Mouse (Mus musculus) limb, embryonic 14.5 days (tissue): ENCODE results near the gene Gid4. TPM values are rescaled to one million over a fixed set of nuclear protein-coding genes. Genes with fewer than 3 reads are reported as not detected.

Experiments used
- ATAC-seq: fragments of 200-750 bp; cut with Nextera tagmentation; 2 replicates; pipeline ENCODE4 v1.8.0; 2017; ENCODE audit warnings: low read depth, moderate number of reproducible peaks, moderate TSS enrichment; ENCODE audit not compliant: low FRiP score
- DNase-seq: peaks from one replicate; pipeline ENCODE4 v3.0.0-alpha.2; 2015; ENCODE audit warnings: low spot score
- H3K27ac ChIP-seq: fragments of 300-500 bp; sonication (generic); replicated peaks from 2 replicates; pipeline ENCODE4 v1.5.1; 2014; ENCODE audit warnings: low read depth, mild to moderate bottlenecking, low read length, moderate library complexity, mixed read lengths
- H3K27me3 ChIP-seq: fragments of 300-500 bp; sonication (generic); 2 replicates; pipeline ENCODE4 v1.6.1; 2014; ENCODE audit warnings: low read length, mixed read lengths; ENCODE audit not compliant: control insufficient read depth, insufficient read depth
- H3K36me3 ChIP-seq: fragments of 300-500 bp; sonication (generic); 2 replicates; pipeline ENCODE4 v1.6.1; 2014; ENCODE audit warnings: mild to moderate bottlenecking, low read length, moderate library complexity, mixed read lengths; ENCODE audit not compliant: control insufficient read depth, insufficient read depth
- H3K4me1 ChIP-seq: fragments of 300-500 bp; sonication (generic); 2 replicates; pipeline ENCODE4 v1.6.1; 2014; ENCODE audit warnings: antibody characterized with exemption, low read length, mixed read lengths; ENCODE audit not compliant: control insufficient read depth, insufficient read depth
- H3K4me2 ChIP-seq: fragments of 300-500 bp; sonication (generic); replicated peaks from 2 replicates; pipeline ENCODE4 v1.6.1; 2014; ENCODE audit warnings: low read depth, mild to moderate bottlenecking, low read length, moderate library complexity; ENCODE audit not compliant: severe bottlenecking
- H3K4me3 ChIP-seq: fragments of 300-500 bp; sonication (generic); replicated peaks from 2 replicates; pipeline ENCODE4 v1.5.1; 2014; ENCODE audit warnings: low read length
- H3K9ac ChIP-seq: fragments of 300-500 bp; sonication (generic); 2 replicates; pipeline ENCODE4 v1.6.1; 2014; ENCODE audit warnings: mild to moderate bottlenecking, low read depth, low read length, moderate library complexity; ENCODE audit not compliant: severe bottlenecking
- H3K9me3 ChIP-seq: fragments of 300-500 bp; sonication (generic); 2 replicates; pipeline ENCODE4 v1.6.1; 2016; ENCODE audit warnings: low read length; ENCODE audit not compliant: control insufficient read depth
- POLR2A ChIP-seq: fragments of 200-500 bp; IDR thresholded peaks from 2 replicates; pipeline ENCODE4 v1.8.0; 2012; ENCODE audit warnings: inconsistent platforms, mild to moderate bottlenecking, moderate library complexity, borderline replicate concordance; ENCODE audit not compliant: insufficient read depth, insufficient read length; ENCODE audit errors: extremely low read depth
- WGBS: fragments of 180-500 bp; shearing (Covaris S2); extraction: QIAGEN DNeasy Blood & Tissue Kit; methylation state at CpG from one replicate; pipeline ENCODE4 v1.1.7; 2014; 5-methylcytosine and 5-hydroxymethylcytosine counted together
- polyA plus RNA-seq, 2 experiments: library from polyadenylated mRNA; depleted of rRNA in 1 of 2; stranded (reverse) in 1 of 2; unstranded in 1 of 2; fragments of >200 nt; fragmentation: Nextera tagmentation in 1 of 2; extraction: Ambion mirVana in 1 of 2; gene quantifications; 2 replicates each; pipeline versions ENCODE4 v1.2.1 to v1.2.3; 2012 to 2014

Gid4 gene
- polyA plus RNA-seq, 2 experiments, result 20.5 to 28.5 TPM

- ATAC-seq (no peak), DNase-seq (no peak)
- no peak overlapping the region for H3K4me2 ChIP-seq
- no peak overlapping the region for H3K27ac ChIP-seq
- no peak overlapping the region for H3K4me3 ChIP-seq
- H3K36me3 ChIP-seq, result no peaks in the 10 kb centered on the region
- H3K9me3 ChIP-seq, result no peaks in the 10 kb centered on the region
- peaks cover 2% of the 10 kb centered on the region; the same call in 1 of the 2 replicates for H3K4me1 ChIP-seq
- H3K9ac ChIP-seq, result no peak overlapping the region
- no peaks in the 10 kb centered on the region for H3K27me3 ChIP-seq
- no peak for TF ChIP-seq POLR2A
- WGBS, result 63% methylated on average over 6 of the region's 6 CpGs
Observed at GRCm38 (mm10) chr11:60374481-60374880, 42.5 kb upstream of the Gid4 start.

DNA sequence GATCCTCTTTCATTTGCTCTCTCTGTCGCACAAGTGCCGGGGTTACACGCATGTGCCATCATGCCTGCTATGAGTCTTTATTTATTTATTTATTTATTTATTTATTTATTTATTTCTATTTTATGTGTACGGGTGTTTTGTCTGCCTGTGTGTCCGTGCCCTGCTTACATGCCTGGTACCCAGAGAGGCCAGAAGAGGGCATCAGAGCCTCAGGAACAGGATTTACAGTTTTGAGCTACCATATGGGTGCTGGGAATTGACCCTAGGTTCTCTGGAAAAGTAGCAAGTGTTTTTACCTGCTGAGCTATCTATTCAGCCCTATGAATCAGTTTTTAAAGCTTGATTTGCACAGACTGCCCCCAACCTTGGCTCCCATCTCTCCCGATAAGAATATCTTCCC lies 33.4 kb upstream of the Gid4 start:
- WGBS, result 85% methylated on average over 6 of the region's 6 CpGs
- Histone ChIP-seq H3K36me3 (no peaks in the 10 kb centered on the region), H3K4me1 (peaks cover 5% of the 10 kb centered on the region), H3K27me3 (no peaks in the 10 kb centered on the region), H3K9ac (no peak overlapping the region), H3K4me2 (no peak overlapping the region), H3K27ac (no peak overlapping the region), H3K4me3 (no peak overlapping the region), H3K9me3 (no peaks in the 10 kb centered on the region)
- TF ChIP-seq POLR2A, result no peak
- no peak for ATAC-seq
- DNase-seq, result no peak

GRCm38 (mm10) chr11:60384762-60385421 lies 32.1 kb upstream of the Gid4 start:
- Histone ChIP-seq H3K9me3 (no peaks in the 10 kb centered on the region), H3K4me3 (no peak overlapping the region), H3K27ac (no peak overlapping the region), H3K36me3 (no peaks in the 10 kb centered on the region), H3K27me3 (no peaks in the 10 kb centered on the region), H3K4me1 (peaks cover 5% of the 10 kb centered on the region), H3K4me2 (peak overlapping the region; percentile 14; the same call in 1 of the 2 replicates), H3K9ac (no peak overlapping the region)
- TF ChIP-seq POLR2A, result no peak
- DNase-seq (no peak), ATAC-seq (no peak)
- 7% methylated on average over 16 of the region's 16 CpGs for WGBS

GRCm38 (mm10) chr11:60385946-60386345 lies 31.0 kb upstream of the Gid4 start:
- ATAC-seq, result no peak
- H3K4me3 ChIP-seq, result no peak overlapping the region

DNA sequence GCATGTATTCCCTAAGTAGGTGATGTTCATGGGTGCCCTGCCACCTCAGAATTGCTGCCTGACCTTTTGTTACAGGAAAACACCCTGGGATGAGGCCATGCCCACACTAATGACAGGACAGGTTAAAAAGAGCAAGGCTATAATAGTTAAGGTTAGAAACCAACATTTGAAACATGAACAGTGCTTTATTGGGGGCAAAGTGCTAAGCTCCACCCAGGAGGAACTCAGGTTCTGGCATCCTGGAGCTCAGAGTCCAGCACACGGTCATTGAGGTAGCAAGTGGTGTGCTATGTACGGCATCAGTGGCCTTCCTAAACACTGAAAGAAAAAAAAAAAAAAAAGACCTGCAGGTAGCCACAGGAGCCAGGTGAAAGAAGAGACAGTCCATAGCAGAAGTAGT lies 29.0 kb upstream of the Gid4 start:
- TF ChIP-seq POLR2A, result no peak
- Histone ChIP-seq H3K9ac (no peak overlapping the region), H3K4me3 (no peak overlapping the region), H3K9me3 (no peaks in the 10 kb centered on the region), H3K4me1 (peaks cover 5% of the 10 kb centered on the region), H3K4me2 (no peak overlapping the region), H3K27ac (no peak overlapping the region), H3K36me3 (no peaks in the 10 kb centered on the region), H3K27me3 (no peaks in the 10 kb centered on the region)
- DNase-seq (no peak), ATAC-seq (no peak)
- 67% methylated on average over 2 of the region's 2 CpGs for WGBS

More at GRCm38 (mm10) chr11:60385946-60386345, 31.0 kb upstream of the Gid4 start:
- no peaks in the 10 kb centered on the region for H3K27me3 ChIP-seq
- no peak overlapping the region for H3K4me2 ChIP-seq
- no peaks in the 10 kb centered on the region for H3K36me3 ChIP-seq
- peaks cover 5% of the 10 kb centered on the region for H3K4me1 ChIP-seq
- DNase-seq, result no peak
- H3K27ac ChIP-seq, result no peak overlapping the region
- WGBS, result 81% methylated on average over 5 of the region's 5 CpGs
- no peak for TF ChIP-seq POLR2A
- H3K9ac ChIP-seq, result no peak overlapping the region
- H3K9me3 ChIP-seq, result no peaks in the 10 kb centered on the region
